Mouse (Mus musculus) stomach, postnatal 0 days (tissue): ENCODE measurements around the gene Sppl3.

Experiments used
- CTCF ChIP-seq: IDR thresholded peaks from 2 replicates; pipeline ENCODE4 v1.5.1; 2016; ENCODE audit warnings: antibody characterized with exemption, low read depth, mild to moderate bottlenecking, moderate library complexity
- EP300 ChIP-seq: optimal IDR thresholded peaks from 2 replicates; pipeline ENCODE3; 2016; ENCODE audit warnings: antibody characterized with exemption

DNA sequence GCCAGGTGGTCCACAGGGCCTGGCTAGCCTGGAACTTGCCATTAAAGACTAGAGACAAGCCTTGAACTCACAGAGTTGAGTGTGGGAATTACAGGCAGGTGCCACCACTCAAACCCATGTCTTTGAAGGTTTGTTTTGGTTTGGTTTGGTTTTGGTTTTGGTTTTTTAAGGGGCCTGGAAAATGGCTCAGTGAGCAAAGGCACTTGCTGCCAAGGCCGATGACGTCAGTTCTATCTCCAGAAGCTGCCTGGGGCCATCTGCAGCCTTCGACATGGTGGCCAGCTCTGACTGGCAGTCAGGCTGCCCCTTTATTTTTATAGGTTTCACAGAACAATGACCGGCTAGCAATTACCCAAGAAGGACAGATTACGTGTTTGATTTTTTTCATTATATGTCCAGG lies 110.0 kb downstream of the Sppl3 start:
- no peak for TF ChIP-seq EP300
- TF ChIP-seq CTCF, result no peak
